Mouse (Mus musculus): ENCODE data around the gene Pde7b.

Gene Pde7b

GRCm38 (mm10) chr10:20719201-20719600 is 5.7 kb downstream of the Pde7b start:
- DNase-seq = no peak

GRCm38 (mm10) chr10:20700633-20701032 is 24.2 kb downstream of the Pde7b start:
- DNase-seq = no peak

GRCm38 (mm10) chr10:20699874-20700273 is 25.0 kb downstream of the Pde7b start:
- DNase-seq = no peak

DNA sequence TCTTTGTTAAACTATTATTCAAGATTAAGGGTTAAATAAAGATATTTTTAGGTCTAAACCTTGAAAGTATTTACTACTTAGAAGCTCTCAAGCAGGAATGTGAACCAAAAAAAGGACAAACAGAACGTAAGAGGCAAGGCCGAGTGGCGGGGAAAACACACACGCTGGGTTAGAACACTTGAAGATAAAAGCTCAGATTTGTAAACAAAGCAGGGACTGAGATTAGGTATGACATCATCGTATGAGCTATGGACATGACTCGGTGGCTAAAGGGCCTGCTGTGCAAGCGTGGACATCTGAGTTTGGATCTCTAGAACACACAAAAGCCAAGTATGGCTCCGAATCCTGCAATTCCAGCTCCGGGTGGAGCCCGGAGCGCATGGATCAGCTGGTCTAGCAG is 29.2 kb downstream of the Pde7b start:
- DNase-seq = no peak

GRCm38 (mm10) chr10:20690002-20690401 is 34.9 kb downstream of the Pde7b start:
- DNase-seq = no peak

DNA sequence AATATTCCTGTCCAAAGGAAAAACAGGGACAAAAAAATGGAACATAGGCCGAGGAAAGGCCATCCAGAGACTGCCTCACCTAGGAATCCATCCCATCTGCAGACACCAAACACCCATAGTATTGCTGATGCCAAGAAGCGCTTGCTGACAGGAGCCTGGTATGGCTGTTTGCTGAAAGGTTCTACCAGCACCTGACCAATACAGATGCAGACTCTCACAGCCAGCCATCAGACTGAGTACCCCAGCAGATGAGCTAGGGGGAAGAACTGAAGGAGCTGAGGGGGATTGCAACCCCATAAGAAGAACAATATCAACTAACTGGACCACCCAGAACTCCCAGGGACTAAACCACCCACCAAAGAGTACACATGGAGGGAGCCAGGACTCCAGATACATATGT is 40.7 kb downstream of the Pde7b start:
- no peak for DNase-seq

- no peak for DNase-seq
Measured at GRCm38 (mm10) chr10:20680986-20681385, 43.9 kb downstream of the Pde7b start.

GRCm38 (mm10) chr10:20675321-20675720 is 49.6 kb downstream of the Pde7b start:
- no peak for DNase-seq

GRCm38 (mm10) chr10:20673798-20674197 is 51.1 kb downstream of the Pde7b start:
- DNase-seq = no peak

GRCm38 (mm10) chr10:20672591-20672990 is 52.3 kb downstream of the Pde7b start:
- DNase-seq = no peak

GRCm38 (mm10) chr10:20671621-20672020 is 53.3 kb downstream of the Pde7b start:
- DNase-seq = no peak

- no peak for DNase-seq
Measured at GRCm38 (mm10) chr10:20670541-20670940, 54.3 kb downstream of the Pde7b start.

- no peak for DNase-seq
Measured at GRCm38 (mm10) chr10:20669467-20669866, 55.4 kb downstream of the Pde7b start.

DNA sequence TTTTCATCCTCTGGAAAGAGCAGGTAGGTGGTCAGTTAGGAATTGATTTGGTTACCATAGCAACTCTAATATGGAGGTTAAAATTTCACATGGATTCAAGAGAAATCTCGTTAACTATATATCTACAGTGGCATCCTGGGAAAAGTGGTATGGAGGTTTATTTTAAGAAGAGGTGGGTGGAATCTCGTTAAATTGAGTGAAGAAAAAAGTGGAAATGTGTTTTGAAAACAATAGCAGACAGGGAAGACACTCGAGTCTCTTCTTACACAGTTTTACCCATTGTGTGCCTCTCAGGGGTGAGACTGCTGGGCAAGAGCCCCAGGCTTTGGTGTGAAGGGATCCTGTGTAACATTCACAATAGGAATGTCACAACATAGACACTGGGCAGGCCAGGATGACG is 56.3 kb downstream of the Pde7b start:
- DNase-seq = no peak

DNA sequence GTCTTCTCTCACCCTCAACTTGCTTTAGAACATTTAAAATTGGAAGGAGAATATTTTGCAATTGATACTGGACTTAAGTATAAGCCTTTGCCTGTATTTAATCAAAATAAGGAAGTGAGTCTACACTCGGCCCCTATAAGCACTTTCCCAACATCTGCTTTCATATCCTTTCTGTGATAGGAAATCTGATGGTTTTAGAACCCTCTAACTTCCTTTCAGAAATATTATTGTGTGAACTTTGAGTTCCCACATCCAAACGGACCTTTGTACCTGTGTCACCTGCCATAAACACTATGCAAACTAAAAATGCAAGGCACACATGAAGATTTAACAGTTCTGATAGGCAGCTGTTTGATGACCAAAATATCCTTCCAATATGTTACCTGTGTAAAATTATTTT is 58.2 kb downstream of the Pde7b start:
- no peak for DNase-seq

GRCm38 (mm10) chr10:20662951-20663350 is 61.9 kb downstream of the Pde7b start:
- DNase-seq = no peak

DNA sequence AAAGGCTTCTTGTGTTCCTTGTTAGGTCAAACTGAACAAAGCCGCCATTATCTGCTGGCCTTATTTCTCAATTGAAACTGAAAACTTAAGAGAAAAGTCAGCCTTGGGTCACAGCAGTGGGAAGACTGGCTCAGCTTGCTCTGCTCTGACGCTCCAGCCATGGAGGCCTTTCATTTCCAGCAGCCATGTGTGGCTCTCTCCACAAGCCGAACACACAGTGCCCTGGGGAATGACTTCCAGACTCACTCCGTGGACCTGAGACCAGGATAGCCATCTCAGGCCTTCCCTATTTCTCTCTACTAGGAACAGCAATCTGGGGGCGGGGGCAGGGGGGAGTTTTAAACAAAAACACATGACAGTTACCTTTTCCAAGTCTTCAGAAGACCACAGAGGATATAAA is 63.2 kb downstream of the Pde7b start:
- DNase-seq = no peak

DNA sequence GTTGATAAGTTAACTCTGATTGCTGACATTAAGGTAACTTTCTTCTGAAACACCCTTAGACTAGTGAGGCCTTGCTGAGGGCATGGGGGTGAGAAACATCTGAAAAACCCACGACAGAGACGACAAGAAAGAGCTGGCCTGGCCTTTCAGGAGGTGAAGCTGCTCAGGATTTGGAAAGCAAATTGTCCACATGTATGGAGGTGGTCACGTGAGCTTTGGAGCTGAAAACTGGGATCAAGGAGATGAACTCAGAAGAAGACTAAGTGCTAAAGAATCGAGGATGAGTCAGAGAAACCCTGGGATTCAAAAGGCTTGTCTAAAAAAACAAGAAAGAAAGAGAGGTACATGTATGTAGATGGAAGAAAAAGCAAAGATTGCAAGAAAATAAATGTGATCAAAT is 65.2 kb downstream of the Pde7b start:
- no peak for DNase-seq

GRCm38 (mm10) chr10:20659268-20659667 is 65.6 kb downstream of the Pde7b start:
- DNase-seq = no peak

GRCm38 (mm10) chr10:20658716-20659115 is 66.2 kb downstream of the Pde7b start:
- DNase-seq = no peak

GRCm38 (mm10) chr10:20657316-20658081 is 67.4 kb downstream of the Pde7b start:
- DNase-seq = no peak

GRCm38 (mm10) chr10:20654590-20654989 is 70.3 kb downstream of the Pde7b start:
- no peak for DNase-seq

- DNase-seq = no peak
Measured at GRCm38 (mm10) chr10:20654187-20654586, 70.7 kb downstream of the Pde7b start.

DNA sequence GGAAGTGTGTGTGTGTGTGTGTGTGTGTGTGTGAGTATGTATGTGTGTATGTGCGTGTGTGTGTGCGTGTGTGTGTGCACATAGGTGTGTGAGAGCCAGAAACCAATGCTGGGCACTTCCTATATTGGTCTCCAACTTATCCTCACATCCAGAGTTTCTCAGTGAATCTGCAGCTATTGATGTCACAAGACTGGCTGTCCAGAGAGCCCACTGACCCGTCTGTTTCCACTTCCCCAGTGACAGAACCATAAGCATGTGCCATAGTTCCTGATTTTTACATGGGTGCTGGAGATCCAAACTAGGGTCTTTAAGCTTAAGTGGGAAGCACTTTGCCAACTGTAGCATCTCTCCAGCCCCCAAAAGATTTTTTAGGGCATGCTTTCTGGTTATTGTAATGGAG is 71.6 kb downstream of the Pde7b start:
- DNase-seq = no peak

GRCm38 (mm10) chr10:20636381-20636780 is 88.5 kb downstream of the Pde7b start:
- DNase-seq = no peak

Measured in thymus, adult 18-20 months (tissue).